Mouse (Mus musculus): ENCODE measurements around the gene Plekhg3. TPM values are rescaled to one million over a fixed set of nuclear protein-coding genes. Genes with fewer than 3 reads are reported as not detected.

Plekhg3 gene
- polyA plus RNA-seq, 1 experiment from 2014 or later: 10.2 TPM

DNA sequence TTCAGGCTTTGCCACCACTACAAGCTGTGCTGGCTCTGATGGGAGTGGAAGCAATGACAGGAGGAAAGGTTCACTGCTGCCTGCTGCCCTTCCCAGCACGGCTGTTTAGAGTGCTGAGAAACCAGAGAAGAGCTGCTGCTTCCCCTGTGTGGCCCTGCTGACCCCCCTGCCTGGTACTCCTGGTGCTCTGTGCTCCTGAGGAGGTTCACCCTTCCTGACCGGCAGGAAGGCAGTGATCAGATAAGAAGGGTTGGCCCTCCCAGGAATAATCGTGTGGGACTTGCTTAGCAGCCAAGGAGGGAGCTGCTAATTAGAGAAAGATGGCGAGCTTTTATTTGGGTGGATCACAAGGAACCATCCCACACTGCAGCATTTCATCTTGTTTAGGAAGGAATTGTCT, 15.8 kb upstream of the Plekhg3 start:
- WGBS: 21% methylated on average over 4 of the region's 4 CpGs
- no peak overlapping the region for H3K9ac ChIP-seq (ENCODE audit: low read length)
- no peaks in the 10 kb centered on the region for H3K4me1 ChIP-seq (ENCODE audit: control insufficient read depth, insufficient read depth, low read length)
- H3K9me3 ChIP-seq (replicated peaks; ENCODE audit: control insufficient read depth, low read length): no peaks in the 10 kb centered on the region
- H3K4me2 ChIP-seq (ENCODE audit: low read depth, low read length): no peak overlapping the region
- H3K27me3 ChIP-seq (ENCODE audit: control insufficient read depth, insufficient read depth, low read length): no peaks in the 10 kb centered on the region
- ATAC-seq (ENCODE audit: insufficient read depth, low FRiP score): no peak
- no peak overlapping the region for H3K4me3 ChIP-seq (replicated peaks; ENCODE audit: low read length)
- no peak overlapping the region for H3K27ac ChIP-seq (ENCODE audit: low read length)
- no peaks in the 10 kb centered on the region for H3K36me3 ChIP-seq (ENCODE audit: control insufficient read depth, insufficient read depth, low read length)

DNA sequence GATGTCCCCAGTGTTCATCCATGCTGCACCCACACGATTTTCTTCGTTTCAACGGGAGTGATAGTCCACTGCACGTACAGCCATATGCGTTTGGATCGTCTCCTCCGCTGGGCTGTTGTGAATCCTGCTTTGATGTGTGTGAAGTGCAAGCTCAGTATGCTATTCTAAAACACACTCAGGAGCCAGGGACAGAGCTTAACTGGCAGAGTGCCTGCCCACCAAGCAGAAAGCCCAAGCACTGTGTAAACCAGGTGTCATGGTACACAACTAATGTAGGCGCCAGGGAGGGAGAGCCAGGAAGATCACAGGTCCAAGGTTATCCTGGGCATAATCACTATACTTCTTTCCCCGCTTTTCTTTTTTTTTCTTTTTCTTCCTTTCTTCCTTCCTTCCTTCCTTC, 12.7 kb upstream of the Plekhg3 start:
- H3K27ac ChIP-seq (ENCODE audit: low read length): no peak overlapping the region

DNA sequence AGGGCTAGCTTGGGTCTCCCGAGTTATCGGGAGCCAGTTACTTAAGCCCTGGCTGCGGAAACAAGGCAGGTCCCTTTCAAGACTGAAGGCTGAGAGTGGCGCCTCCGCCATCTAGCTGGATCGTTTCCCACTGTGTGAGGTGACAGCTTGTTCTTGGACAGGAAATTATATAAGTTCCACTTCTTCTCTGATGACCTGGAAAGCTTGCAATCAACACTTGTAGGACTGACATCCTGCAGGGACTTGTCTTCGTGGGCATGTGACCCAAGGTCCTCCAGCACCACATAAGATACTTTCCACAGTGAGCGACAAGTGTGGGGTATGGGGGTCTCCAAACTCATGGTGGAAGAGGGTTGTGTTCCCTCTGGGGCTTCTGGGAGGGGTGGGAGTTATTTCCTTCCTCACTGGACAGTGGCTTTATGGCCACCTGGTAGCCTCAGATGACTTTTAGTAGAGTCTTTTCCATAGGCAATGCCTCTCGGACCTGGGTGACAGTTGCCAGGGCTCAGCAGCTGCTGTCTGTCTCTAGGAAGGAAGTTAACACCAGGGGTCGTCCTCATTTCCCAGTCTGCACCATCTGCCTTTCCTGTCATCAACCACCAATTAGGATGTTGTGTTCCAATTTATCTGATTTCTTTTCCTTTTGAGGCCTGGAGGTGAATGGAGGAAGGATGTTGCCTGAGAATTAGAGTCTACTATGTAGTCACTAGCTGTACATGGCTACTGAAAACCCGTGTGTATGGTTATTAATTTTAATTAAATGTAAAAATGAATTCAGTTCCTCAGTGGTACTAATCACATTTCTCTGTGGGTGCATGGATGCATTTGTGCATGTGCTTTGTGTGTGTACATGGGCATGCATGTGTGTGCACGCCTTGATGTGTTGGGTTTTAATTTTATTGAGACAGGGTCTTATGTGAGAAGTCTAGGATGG, 11.5 kb upstream of the Plekhg3 start:
- no peak overlapping the region for H3K9ac ChIP-seq (ENCODE audit: low read length)
- no peak overlapping the region for H3K4me2 ChIP-seq (ENCODE audit: low read depth, low read length)
- no peak for ATAC-seq (ENCODE audit: insufficient read depth, low FRiP score)
- no peaks in the 10 kb centered on the region for H3K36me3 ChIP-seq (ENCODE audit: control insufficient read depth, insufficient read depth, low read length)
- no peaks in the 10 kb centered on the region for H3K27me3 ChIP-seq (ENCODE audit: control insufficient read depth, insufficient read depth, low read length)
- H3K4me3 ChIP-seq (replicated peaks; ENCODE audit: low read length): no peak overlapping the region
- no peaks in the 10 kb centered on the region for H3K4me1 ChIP-seq (ENCODE audit: control insufficient read depth, insufficient read depth, low read length)
- no peaks in the 10 kb centered on the region for H3K9me3 ChIP-seq (replicated peaks; ENCODE audit: control insufficient read depth, low read length)
- H3K27ac ChIP-seq (ENCODE audit: low read length): no peak overlapping the region
- 78% methylated on average over 12 of the region's 12 CpGs for WGBS

More for the DNA sequence above, 12.7 kb upstream of the Plekhg3 start:
- H3K4me2 ChIP-seq (ENCODE audit: low read depth, low read length): no peak overlapping the region
- no peaks in the 10 kb centered on the region for H3K36me3 ChIP-seq (ENCODE audit: control insufficient read depth, insufficient read depth, low read length)
- WGBS: 83% methylated on average over 9 of the region's 9 CpGs
- H3K4me1 ChIP-seq (ENCODE audit: control insufficient read depth, insufficient read depth, low read length): no peaks in the 10 kb centered on the region
- H3K4me3 ChIP-seq (replicated peaks; ENCODE audit: low read length): no peak overlapping the region
- no peaks in the 10 kb centered on the region for H3K9me3 ChIP-seq (replicated peaks; ENCODE audit: control insufficient read depth, low read length)
- no peak for ATAC-seq (ENCODE audit: insufficient read depth, low FRiP score)
- H3K9ac ChIP-seq (ENCODE audit: low read length): no peak overlapping the region
- H3K27me3 ChIP-seq (ENCODE audit: control insufficient read depth, insufficient read depth, low read length): no peaks in the 10 kb centered on the region

GRCm38 (mm10) chr12:76523654-76524053, 7.0 kb upstream of the Plekhg3 start:
- WGBS: 74% methylated on average over 5 of the region's 5 CpGs

GRCm38 (mm10) chr12:76524915-76525314, 5.8 kb upstream of the Plekhg3 start:
- Histone ChIP-seq H3K36me3 (ENCODE audit: control insufficient read depth, insufficient read depth, low read length) (no peaks in the 10 kb centered on the region), H3K9ac (ENCODE audit: low read length) (no peak overlapping the region), H3K4me3 (replicated peaks; ENCODE audit: low read length) (no peak overlapping the region), H3K4me2 (ENCODE audit: low read depth, low read length) (no peak overlapping the region), H3K27me3 (ENCODE audit: control insufficient read depth, insufficient read depth, low read length) (no peaks in the 10 kb centered on the region), H3K27ac (ENCODE audit: low read length) (no peak overlapping the region), H3K9me3 (replicated peaks; ENCODE audit: control insufficient read depth, low read length) (no peaks in the 10 kb centered on the region), H3K4me1 (ENCODE audit: control insufficient read depth, insufficient read depth, low read length) (peaks cover 7% of the 10 kb centered on the region; the same call in 1 of the 2 replicates)
- no peak for ATAC-seq (ENCODE audit: insufficient read depth, low FRiP score)
- 80% methylated on average over 3 of the region's 3 CpGs for WGBS

More at GRCm38 (mm10) chr12:76523654-76524053, 7.0 kb upstream of the Plekhg3 start:
- no peak overlapping the region for H3K27ac ChIP-seq (ENCODE audit: low read length)
- H3K4me2 ChIP-seq (ENCODE audit: low read depth, low read length): no peak overlapping the region
- no peak for ATAC-seq (ENCODE audit: insufficient read depth, low FRiP score)
- peaks cover 7% of the 10 kb centered on the region; the same call in 1 of the 2 replicates for H3K4me1 ChIP-seq (ENCODE audit: control insufficient read depth, insufficient read depth, low read length)
- no peak overlapping the region for H3K4me3 ChIP-seq (replicated peaks; ENCODE audit: low read length)
- no peaks in the 10 kb centered on the region for H3K27me3 ChIP-seq (ENCODE audit: control insufficient read depth, insufficient read depth, low read length)
- no peaks in the 10 kb centered on the region for H3K9me3 ChIP-seq (replicated peaks; ENCODE audit: control insufficient read depth, low read length)
- no peaks in the 10 kb centered on the region for H3K36me3 ChIP-seq (ENCODE audit: control insufficient read depth, insufficient read depth, low read length)
- H3K9ac ChIP-seq (ENCODE audit: low read length): no peak overlapping the region

DNA sequence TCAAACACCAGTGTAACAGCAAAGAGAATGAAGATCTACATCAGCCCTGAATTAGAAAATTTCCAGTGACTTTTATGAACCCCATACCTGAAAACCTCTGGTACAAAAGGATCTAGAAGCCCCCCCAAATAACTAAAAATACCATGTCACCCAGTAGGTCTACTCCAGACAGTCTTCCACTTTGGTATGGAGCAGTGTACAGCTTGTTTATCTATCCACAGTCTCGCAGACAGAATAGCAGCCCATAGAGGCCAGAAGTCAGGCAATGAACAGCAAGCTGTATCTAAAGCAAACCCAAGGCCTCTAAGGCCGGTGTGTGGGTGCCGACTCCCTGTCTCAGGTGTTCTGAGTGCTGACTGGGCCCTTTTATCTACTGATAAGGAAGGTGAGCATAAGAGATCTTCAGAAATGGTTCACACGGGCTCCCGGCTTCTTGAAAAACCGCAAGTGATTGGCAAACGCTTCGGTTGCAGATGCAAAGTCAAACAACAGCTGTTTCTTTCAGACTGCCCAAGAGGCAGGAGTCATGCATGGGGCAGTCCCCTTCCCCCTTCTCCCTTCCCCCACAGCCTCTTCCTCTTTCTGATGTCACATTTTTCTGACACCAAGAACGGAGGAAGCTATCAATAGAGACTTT, 3.3 kb upstream of the Plekhg3 start:
- H3K27ac ChIP-seq (ENCODE audit: low read length): no peak overlapping the region
- WGBS: 31% methylated on average over 9 of the region's 9 CpGs
- H3K9me3 ChIP-seq (replicated peaks; ENCODE audit: control insufficient read depth, low read length): no peaks in the 10 kb centered on the region
- H3K4me2 ChIP-seq (ENCODE audit: low read depth, low read length): no peak overlapping the region
- H3K4me1 ChIP-seq (ENCODE audit: control insufficient read depth, insufficient read depth, low read length): peaks cover 7% of the 10 kb centered on the region; the same call in 1 of the 2 replicates
- ATAC-seq (ENCODE audit: insufficient read depth, low FRiP score): peak; percentile 47
- H3K9ac ChIP-seq (ENCODE audit: low read length): no peak overlapping the region
- no peaks in the 10 kb centered on the region for H3K36me3 ChIP-seq (ENCODE audit: control insufficient read depth, insufficient read depth, low read length)
- no peaks in the 10 kb centered on the region; the same call in 1 of the 2 replicates for H3K27me3 ChIP-seq (ENCODE audit: control insufficient read depth, insufficient read depth, low read length)
- H3K4me3 ChIP-seq (replicated peaks; ENCODE audit: low read length): no peak overlapping the region

GRCm38 (mm10) chr12:76528766-76529165, 1.9 kb upstream of the Plekhg3 start:
- WGBS: 85% methylated on average over 5 of the region's 5 CpGs
- no peak overlapping the region for H3K27ac ChIP-seq (ENCODE audit: low read length)

GRCm38 (mm10) chr12:76531986-76532925, 1.6 kb downstream of the Plekhg3 start:
- H3K9ac ChIP-seq (ENCODE audit: low read length): peak overlapping the region; percentile 88
- peak overlapping the region; percentile 77 for H3K4me3 ChIP-seq (replicated peaks; ENCODE audit: low read length)
- H3K4me1 ChIP-seq (ENCODE audit: control insufficient read depth, insufficient read depth, low read length): peaks cover 28% of the 10 kb centered on the region
- H3K36me3 ChIP-seq (ENCODE audit: control insufficient read depth, insufficient read depth, low read length): no peaks in the 10 kb centered on the region
- no peaks in the 10 kb centered on the region for H3K9me3 ChIP-seq (replicated peaks; ENCODE audit: control insufficient read depth, low read length)
- peak overlapping the region; percentile 94 for H3K27ac ChIP-seq (ENCODE audit: low read length)
- no peaks in the 10 kb centered on the region; the same call in 1 of the 2 replicates for H3K27me3 ChIP-seq (ENCODE audit: control insufficient read depth, insufficient read depth, low read length)
- WGBS: 10% methylated on average over 19 of the region's 19 CpGs
- peak overlapping the region; percentile 96 for H3K4me2 ChIP-seq (ENCODE audit: low read depth, low read length)
- ATAC-seq (ENCODE audit: insufficient read depth, low FRiP score): no peak

More at GRCm38 (mm10) chr12:76528766-76529165, 1.9 kb upstream of the Plekhg3 start:
- ATAC-seq (ENCODE audit: insufficient read depth, low FRiP score): no peak
- Histone ChIP-seq H3K36me3 (ENCODE audit: control insufficient read depth, insufficient read depth, low read length) (no peaks in the 10 kb centered on the region), H3K4me3 (replicated peaks; ENCODE audit: low read length) (no peak overlapping the region), H3K9me3 (replicated peaks; ENCODE audit: control insufficient read depth, low read length) (no peaks in the 10 kb centered on the region), H3K9ac (ENCODE audit: low read length) (no peak overlapping the region), H3K4me2 (ENCODE audit: low read depth, low read length) (no peak overlapping the region), H3K4me1 (ENCODE audit: control insufficient read depth, insufficient read depth, low read length) (peaks cover 9% of the 10 kb centered on the region; the same call in 1 of the 2 replicates), H3K27me3 (ENCODE audit: control insufficient read depth, insufficient read depth, low read length) (no peaks in the 10 kb centered on the region; the same call in 1 of the 2 replicates)

Data from stomach, embryonic 16.5 days (tissue).